Mouse (Mus musculus) MEL (cell line): ENCODE results near the gene Zfp989.

ENCODE experiments used
- JUND ChIP-seq: IDR thresholded peaks from 2 replicates; pipeline ENCODE4 v1.6.1; 2011; ENCODE audit warnings: low read depth, mild to moderate bottlenecking, improper control_type of control experiment, low read length
- RCOR1 ChIP-seq: IDR thresholded peaks from 2 replicates; pipeline ENCODE4 v1.6.1; 2012; ENCODE audit warnings: low read depth, mild to moderate bottlenecking, inconsistent platforms, low read length, improper control_type of control experiment
- ZC3H11A ChIP-seq: IDR thresholded peaks from 2 replicates; pipeline ENCODE4 v1.6.1; 2012; ENCODE audit warnings: low read depth, mild to moderate bottlenecking, inconsistent platforms, low read length, improper control_type of control experiment
- ZMIZ1 ChIP-seq: IDR thresholded peaks from 2 replicates; pipeline ENCODE4 v1.6.1; 2012; ENCODE audit warnings: low read depth, mild to moderate bottlenecking, inconsistent platforms, low read length, improper control_type of control experiment, moderate library complexity

DNA sequence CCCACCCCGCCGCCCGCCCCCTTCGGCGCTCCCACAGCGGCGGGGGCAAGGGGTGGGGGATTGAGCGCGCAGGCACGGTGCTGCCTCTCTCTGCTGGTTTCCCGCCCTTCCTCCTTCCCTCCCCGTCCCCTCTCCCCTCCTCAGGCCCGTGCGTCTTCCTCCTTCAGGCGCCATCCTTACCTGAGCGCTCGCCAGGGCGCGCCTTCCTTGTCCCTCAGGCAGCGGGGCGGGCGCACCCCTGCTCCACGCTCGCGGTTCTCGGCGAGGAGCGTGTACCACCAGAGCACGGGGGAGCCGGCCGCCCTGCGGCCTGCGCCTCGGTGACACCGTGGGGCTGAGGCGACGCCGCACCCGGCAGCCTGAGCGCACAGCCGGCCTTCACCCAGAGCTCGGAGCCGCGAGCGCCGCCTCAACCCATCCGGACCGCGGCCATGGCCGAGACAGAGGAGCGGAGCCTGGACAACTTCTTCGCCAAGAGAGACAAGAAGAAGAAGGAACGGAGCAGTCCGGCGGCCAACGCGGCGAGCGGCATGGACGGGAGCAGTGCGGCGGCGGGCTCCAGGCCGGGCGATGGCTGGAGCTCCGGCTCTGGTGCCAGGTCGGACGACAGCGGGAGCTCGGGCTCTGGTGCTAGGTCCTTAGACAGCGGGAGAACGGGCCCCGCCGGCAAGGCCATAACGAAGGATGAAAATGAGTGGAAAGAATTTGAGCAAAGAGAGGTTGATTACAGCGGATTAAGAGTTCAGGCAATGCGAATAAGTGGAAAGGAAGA, 39.3 kb upstream of the Zfp989 start:
- TF ChIP-seq RCOR1, result no peak
- no peak for TF ChIP-seq ZMIZ1
- no peak for TF ChIP-seq ZC3H11A
- TF ChIP-seq JUND, result no peak
